Mouse (Mus musculus) testis, postnatal 10 days (tissue): ENCODE data around the gene Nfia.

Experiments
- DNase-seq: peaks from one replicate; pipeline ENCODE4 v3.0.0; 2021; ENCODE audit warnings: low spot score

The Nfia gene

DNA sequence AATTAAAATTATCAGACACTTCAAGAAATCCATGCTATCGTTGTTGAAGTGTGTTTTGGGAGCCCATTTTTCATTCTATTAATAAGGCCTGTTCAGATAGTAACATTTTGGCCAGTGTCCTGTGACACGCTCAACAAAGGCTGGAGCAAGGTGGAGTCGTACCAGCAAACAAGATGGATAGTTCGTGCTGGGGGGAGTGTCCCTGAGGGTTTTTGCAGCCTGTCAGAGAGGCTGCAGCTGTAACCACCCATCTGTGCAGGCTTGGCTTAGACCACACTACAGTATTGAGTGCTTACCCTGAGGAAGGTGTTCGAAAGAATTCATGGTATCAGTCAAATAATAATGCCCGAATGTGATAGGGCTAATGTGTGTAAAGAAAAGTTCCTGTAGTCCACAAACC lies 139.6 kb downstream of the Nfia start:
- no peak for DNase-seq

- no peak for DNase-seq
Observed at GRCm38 (mm10) chr4:97912560-97912959, 140.0 kb downstream of the Nfia start.

GRCm38 (mm10) chr4:97914348-97914747 lies 141.8 kb downstream of the Nfia start:
- no peak for DNase-seq

- no peak for DNase-seq
Observed at GRCm38 (mm10) chr4:97914761-97915160, 142.2 kb downstream of the Nfia start.

- DNase-seq = no peak
Observed at GRCm38 (mm10) chr4:97917568-97917967, 145.0 kb downstream of the Nfia start.

DNA sequence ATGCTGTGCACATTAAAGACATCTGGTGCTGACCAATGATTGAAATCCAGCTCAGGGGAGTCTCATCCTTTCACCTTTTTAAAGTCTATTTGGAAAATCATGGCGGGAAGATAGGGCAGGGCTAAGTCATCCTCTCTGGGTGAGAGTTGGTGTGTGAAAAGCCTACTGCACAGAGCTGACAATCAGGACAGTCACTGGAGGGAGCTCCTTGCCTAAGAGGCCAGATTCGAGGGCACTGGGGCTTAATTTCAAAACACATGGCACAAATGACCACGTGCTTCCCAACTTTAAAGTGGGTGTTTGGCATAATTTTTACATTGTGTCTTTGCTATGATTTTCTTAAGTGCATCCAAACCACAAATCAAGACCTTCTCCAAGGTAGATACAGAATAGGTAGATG lies 146.1 kb downstream of the Nfia start:
- no peak for DNase-seq

DNA sequence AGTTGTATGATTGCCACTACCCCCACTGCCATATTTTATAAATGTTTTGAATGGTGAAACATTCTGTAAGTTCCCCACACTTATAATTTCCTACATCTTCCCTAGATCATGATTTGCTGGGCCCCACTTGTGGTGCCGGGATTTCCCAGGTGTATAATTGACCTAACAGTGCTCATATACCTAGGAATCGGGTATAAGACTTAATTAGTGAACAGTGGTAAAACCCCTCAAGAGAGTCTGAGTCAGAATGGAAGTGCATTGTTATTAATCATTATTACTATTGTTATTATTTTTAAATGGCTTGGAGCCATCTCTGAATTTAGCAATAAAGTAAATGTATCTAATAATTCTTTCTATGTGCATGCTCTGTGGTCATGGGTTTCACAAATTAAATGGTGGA lies 147.2 kb downstream of the Nfia start:
- no peak for DNase-seq

DNA sequence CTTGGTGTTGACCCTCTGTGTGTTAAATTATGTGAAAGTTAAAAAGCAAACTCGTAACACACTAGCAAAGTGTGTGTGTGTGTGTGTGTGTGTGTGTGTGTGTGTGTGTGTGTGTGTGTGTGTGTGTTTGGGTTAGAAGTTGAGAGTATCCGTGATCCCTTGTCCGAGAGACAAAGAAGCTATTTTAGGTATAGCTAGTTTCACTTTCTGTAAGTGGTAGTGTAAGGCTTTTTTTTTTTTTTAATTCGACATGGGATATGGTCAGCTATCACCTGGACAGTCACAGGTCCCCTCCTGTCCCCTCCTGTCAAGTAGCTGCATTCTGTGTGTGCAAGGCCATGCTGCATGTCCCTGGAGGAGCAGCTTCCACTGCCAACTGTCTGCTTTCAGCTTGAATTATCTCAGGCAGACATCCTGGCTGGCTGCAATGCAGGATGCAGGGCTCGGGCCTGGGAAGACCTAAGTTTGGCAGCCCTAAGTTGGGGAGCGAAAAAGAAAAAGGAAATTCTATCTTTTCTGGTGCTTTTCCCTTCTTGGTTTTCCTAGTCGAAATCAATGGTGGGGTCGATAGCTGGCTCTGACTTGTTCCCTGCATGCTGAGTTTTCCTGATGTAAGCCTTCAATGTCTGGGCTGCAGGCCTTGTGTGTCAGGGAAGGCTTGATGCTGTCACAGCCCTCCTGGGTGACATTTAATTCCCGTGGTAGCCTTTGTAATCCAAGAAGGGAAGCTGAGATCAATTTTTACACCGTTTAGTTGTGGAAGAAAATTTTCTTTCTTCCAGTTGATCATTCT lies 147.9 kb downstream of the Nfia start:
- DNase-seq = no peak

- DNase-seq = no peak
Observed at GRCm38 (mm10) chr4:97921682-97922081, 149.1 kb downstream of the Nfia start.

DNA sequence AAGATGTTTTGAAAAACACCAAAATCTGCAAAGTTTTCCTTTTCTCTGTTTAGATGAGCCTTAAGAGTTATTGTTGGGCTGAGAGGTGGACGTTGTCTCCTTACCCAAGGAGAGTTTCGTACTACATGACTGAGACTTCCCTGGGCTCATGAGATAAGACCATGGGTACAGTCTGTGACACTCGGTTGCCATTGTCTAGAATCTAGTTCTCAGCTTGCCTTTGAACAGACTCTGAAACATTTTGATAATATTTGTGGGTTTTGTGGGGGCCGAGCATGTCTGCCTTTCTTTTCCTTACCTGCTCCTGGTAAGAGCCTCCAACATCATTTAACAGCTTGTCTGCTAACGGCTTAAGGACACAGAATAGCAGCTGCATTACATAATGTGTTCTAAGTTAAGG lies 150.7 kb downstream of the Nfia start:
- DNase-seq = no peak

- peak; percentile 63 for DNase-seq
Observed at GRCm38 (mm10) chr4:97923876-97924316, 151.4 kb downstream of the Nfia start.

GRCm38 (mm10) chr4:97924414-97924813 lies 151.9 kb downstream of the Nfia start:
- DNase-seq = no peak

GRCm38 (mm10) chr4:97924855-97925254 lies 152.3 kb downstream of the Nfia start:
- DNase-seq = no peak

GRCm38 (mm10) chr4:97925644-97926043 lies 153.1 kb downstream of the Nfia start:
- no peak for DNase-seq

DNA sequence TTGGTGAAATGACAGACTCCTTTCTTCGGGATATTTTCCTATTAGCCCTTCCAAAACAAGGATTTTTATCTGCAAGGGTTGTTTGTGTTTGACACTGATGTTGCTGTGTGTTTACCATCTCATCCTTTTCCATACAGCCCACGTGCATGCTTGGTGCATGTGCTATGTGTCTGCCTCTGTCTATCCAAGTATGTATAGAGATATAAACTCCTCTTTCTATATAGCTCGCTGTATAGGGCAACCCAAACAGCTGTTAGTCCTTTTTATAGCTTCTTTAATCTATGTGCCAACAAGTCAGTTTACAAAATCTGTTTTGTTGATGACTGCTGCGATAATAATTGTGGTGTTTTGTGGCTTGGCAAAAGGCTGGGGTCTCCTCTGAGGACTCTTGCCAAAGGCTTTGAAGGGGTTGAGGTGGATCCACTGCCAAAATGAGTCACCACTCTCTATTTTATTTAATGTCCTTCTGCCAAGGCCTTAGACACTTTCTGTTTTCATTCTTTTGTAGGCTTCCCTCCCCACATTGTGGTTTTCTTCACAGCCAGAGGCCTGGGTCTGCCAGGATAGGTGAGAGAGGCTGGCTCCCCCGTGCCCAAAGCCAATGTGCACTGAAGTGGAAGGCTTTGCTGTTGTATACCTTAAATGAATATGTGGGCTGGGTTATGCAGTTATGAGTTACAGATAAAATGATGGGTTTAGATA lies 154.2 kb downstream of the Nfia start:
- no peak for DNase-seq

DNA sequence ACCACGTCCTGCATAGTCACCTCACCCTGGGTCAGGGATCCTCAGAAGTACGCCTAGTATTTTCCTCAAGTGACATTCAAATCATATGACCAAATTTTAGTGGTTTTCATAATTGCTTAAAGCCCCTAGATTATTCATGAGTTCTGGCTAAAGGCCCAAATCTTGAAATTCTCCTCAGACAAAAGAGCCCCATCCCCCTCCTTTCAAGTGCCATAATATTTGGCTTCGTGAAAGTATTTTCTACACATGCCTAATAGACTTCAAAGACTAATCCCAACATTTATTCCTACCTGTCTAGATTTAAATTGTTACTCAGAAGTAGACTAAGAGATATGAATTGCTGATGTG lies 154.7 kb downstream of the Nfia start:
- no peak for DNase-seq

- no peak for DNase-seq
Observed at GRCm38 (mm10) chr4:97936371-97936770, 163.8 kb downstream of the Nfia start.

GRCm38 (mm10) chr4:97936912-97937311 lies 164.4 kb downstream of the Nfia start:
- DNase-seq = no peak

DNA sequence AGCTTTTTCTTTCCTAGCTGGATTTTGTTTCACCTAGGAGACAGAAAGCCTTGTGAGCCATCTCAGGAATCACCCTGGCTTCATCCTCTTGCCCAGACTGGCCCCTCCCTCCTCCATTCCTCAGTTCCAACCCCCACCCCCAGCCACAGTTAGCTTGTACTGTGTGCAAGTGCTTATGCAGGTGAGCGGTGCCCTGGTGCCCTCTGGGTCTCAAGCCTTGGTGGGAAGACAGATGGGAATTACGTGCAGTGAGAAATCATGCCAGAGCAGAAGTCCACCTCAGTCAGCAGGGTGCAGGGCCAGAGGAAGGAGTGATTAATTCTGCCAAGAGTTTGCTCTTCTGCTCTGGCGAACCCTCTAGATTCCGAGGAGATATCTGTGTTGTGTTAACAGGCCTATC lies 167.0 kb downstream of the Nfia start:
- DNase-seq = peak; percentile 46

GRCm38 (mm10) chr4:97939920-97940520 lies 167.5 kb downstream of the Nfia start:
- DNase-seq = no peak

DNA sequence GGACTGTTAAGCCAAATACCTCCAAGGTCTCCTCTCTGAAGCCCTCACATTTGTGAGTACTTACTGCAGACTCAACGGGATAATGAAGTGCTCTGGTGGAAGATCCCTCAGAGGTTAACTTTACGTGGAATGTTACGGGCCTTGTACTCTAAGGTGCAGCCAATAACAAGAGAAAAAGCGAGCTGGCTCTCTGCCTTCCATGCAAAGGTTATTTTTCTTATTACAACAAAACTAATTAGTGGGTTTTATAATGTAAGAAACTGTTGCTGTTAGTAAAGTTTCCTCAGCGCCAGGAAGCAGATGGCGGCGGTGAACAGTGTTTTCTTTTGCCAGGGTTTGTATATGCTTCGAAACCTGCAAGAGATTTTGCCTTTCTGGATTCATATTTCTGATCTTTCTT lies 169.1 kb downstream of the Nfia start:
- peak; percentile 48 for DNase-seq

DNA sequence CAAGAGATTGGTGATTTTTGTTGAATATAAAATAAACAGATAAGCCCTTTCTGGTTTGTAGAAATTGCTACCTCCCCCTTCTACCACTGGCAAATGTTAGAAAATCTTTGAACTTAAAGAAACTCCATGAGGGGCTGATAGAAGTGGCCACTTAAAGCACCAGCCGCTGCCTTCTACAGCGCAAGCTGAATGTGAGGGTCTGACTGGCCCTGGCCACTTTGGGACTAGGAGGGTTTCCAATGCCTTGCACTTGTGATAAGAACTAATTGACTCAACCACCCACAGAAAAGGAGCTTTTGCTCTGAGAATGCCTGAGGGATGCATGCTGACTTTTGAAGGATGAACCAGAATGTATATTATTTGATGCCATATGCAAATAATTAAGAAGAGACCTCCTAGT lies 171.8 kb downstream of the Nfia start:
- DNase-seq = no peak

DNA sequence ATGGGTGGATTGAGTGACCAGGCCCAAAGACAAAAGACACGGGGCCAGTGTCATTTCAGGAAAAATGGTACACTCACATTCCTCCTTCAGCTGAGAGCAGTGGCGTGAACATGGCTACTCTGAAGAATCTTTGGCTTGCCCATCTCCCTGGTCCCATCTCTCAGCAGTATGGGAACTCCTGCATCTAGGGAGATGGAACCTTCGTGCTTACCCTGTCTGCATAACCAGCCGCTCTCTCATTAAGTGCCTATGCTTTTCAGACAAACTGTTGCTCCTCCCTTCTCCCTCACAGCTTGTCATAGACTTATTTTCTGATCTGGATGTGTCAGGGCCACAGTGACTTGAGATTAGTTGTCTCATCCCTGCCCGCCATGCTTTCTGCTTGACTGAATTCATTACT lies 174.9 kb downstream of the Nfia start:
- DNase-seq = no peak
